Mouse (Mus musculus) cerebellum, adult 8-10 months (tissue): ENCODE measurements around the gene Prkaa1.
"Not testable (repeated sequence)": the region's sequence is repeated elsewhere in the genome, so short reads cannot be mapped to it uniquely, and the experiment has no call there.

Experiments used
- DNase-seq: peaks from one replicate; pipeline ENCODE4 v3.0.0; 2022

Gene Prkaa1

GRCm38 (mm10) chr15:5184668-5185330 lies 41.1 kb downstream of the Prkaa1 start:
- peak; percentile 25 for DNase-seq

GRCm38 (mm10) chr15:5185366-5186292 lies 42.0 kb downstream of the Prkaa1 start, which contains the start of gene Ttc33:
Gene Ttc33 (plus strand): TSS chr15:5185525.
- DNase-seq, result peak; percentile 79

GRCm38 (mm10) chr15:5186293-5186675 lies 42.6 kb downstream of the Prkaa1 start:
- DNase-seq, result no peak

- no peak for DNase-seq
Observed at GRCm38 (mm10) chr15:5187116-5187515, 43.5 kb downstream of the Prkaa1 start.

- DNase-seq, result no peak
Observed at GRCm38 (mm10) chr15:5188029-5188428, 44.4 kb downstream of the Prkaa1 start.

- DNase-seq, result no peak
Observed at GRCm38 (mm10) chr15:5189504-5190093, 45.9 kb downstream of the Prkaa1 start.

GRCm38 (mm10) chr15:5193833-5194232 lies 50.2 kb downstream of the Prkaa1 start:
- no peak for DNase-seq

GRCm38 (mm10) chr15:5194446-5194845 lies 50.8 kb downstream of the Prkaa1 start:
- no peak for DNase-seq

GRCm38 (mm10) chr15:5194931-5195330 lies 51.3 kb downstream of the Prkaa1 start:
- no peak for DNase-seq

- no peak for DNase-seq
Observed at GRCm38 (mm10) chr15:5195987-5196514, 52.4 kb downstream of the Prkaa1 start.

GRCm38 (mm10) chr15:5196691-5197090 lies 53.0 kb downstream of the Prkaa1 start:
- no peak for DNase-seq

- DNase-seq, result no peak
Observed at GRCm38 (mm10) chr15:5205222-5205621, 61.6 kb downstream of the Prkaa1 start.

- DNase-seq, result no peak
Observed at GRCm38 (mm10) chr15:5209116-5209515, 65.5 kb downstream of the Prkaa1 start.

- no peak for DNase-seq
Observed at GRCm38 (mm10) chr15:5220491-5220890, 76.8 kb downstream of the Prkaa1 start.

GRCm38 (mm10) chr15:5230746-5231145 lies 87.1 kb downstream of the Prkaa1 start:
- DNase-seq, result not testable (repeated sequence)
